Mouse (Mus musculus) heart, postnatal 36 days (tissue): ENCODE results near the gene Vgll2. TPM values are rescaled to one million over a fixed set of nuclear protein-coding genes. Genes with fewer than 3 reads are reported as not detected.

Source experiments
- DNase-seq, 2 experiments: peaks; one replicate each; pipeline ENCODE4 v3.0.0; 2021 to 2022
- intact Hi-C: fragments of 180-260 bp; cut with DNase I; formaldehyde crosslinking; loops from one replicate; pipeline ENCODE4 v1.15.1; 2025
- total RNA-seq, 2 experiments: library from RNA; stranded (reverse); gene quantifications; 2 replicates each; pipeline ENCODE4 v1.2.3; 2021

The Vgll2 gene
- total RNA-seq = not detected

GRCm38 (mm10) chr10:52022413-52023212 lies at the start of gene Vgll2:
Gene Vgll2 (plus strand): TSS chr10:52022502.
- DNase-seq = no peak
- intact Hi-C loops = no loop called here

GRCm38 (mm10) chr10:51975137-51975536 lies 47.2 kb upstream of the Vgll2 start:
- intact Hi-C loops = no loop called here
- DNase-seq = no peak

GRCm38 (mm10) chr10:51975587-51975986 lies 46.7 kb upstream of the Vgll2 start:
- no peak for DNase-seq
- intact Hi-C loops = no loop called here

GRCm38 (mm10) chr10:51981651-51982050 lies 40.7 kb upstream of the Vgll2 start:
- intact Hi-C loops = no loop called here
- DNase-seq = no peak

GRCm38 (mm10) chr10:51982395-51982794 lies 39.9 kb upstream of the Vgll2 start:
- DNase-seq = no peak
- intact Hi-C loops = no loop called here

GRCm38 (mm10) chr10:52018471-52018870 lies 3.8 kb upstream of the Vgll2 start:
- DNase-seq = no peak
- intact Hi-C loops = no loop called here

- DNase-seq = no peak
- intact Hi-C loops = no loop called here
Observed at GRCm38 (mm10) chr10:52021231-52021630, 1.1 kb upstream of the Vgll2 start.

- intact Hi-C loops = no loop called here
- no peak for DNase-seq
Observed at GRCm38 (mm10) chr10:52021736-52022394, 437 bp upstream of the Vgll2 start.

- no peak for DNase-seq
- intact Hi-C loops = no loop called here
Observed at GRCm38 (mm10) chr10:52023213-52024052, 1.1 kb downstream of the Vgll2 start.

GRCm38 (mm10) chr10:52024053-52024410 lies 1.7 kb downstream of the Vgll2 start:
- DNase-seq = no peak
- intact Hi-C loops = no loop called here

- intact Hi-C loops = no loop called here
Observed at GRCm38 (mm10) chr10:52025291-52025690, 3.0 kb downstream of the Vgll2 start.

GRCm38 (mm10) chr10:52025821-52026220 lies 3.5 kb downstream of the Vgll2 start:
- no peak for DNase-seq
- intact Hi-C loops = no loop called here

More at GRCm38 (mm10) chr10:52025291-52025690, 3.0 kb downstream of the Vgll2 start:
- DNase-seq = no peak

- intact Hi-C loops = no loop called here
- DNase-seq = no peak
Observed at GRCm38 (mm10) chr10:52027161-52028035, 5.1 kb downstream of the Vgll2 start.

- no peak for DNase-seq
- intact Hi-C loops = no loop called here
Observed at GRCm38 (mm10) chr10:52028561-52029370, 6.5 kb downstream of the Vgll2 start.

GRCm38 (mm10) chr10:52029421-52030080 lies 7.2 kb downstream of the Vgll2 start:
- no peak for DNase-seq
- intact Hi-C loops = no loop called here

GRCm38 (mm10) chr10:52033729-52034128 lies 11.4 kb downstream of the Vgll2 start:
- intact Hi-C loops = no loop called here
- no peak for DNase-seq

- intact Hi-C loops = no loop called here
Observed at GRCm38 (mm10) chr10:52039392-52039791, 17.1 kb downstream of the Vgll2 start.

GRCm38 (mm10) chr10:52043086-52043485 lies 20.8 kb downstream of the Vgll2 start:
- intact Hi-C loops = no loop called here
- no peak for DNase-seq

More at GRCm38 (mm10) chr10:52039392-52039791, 17.1 kb downstream of the Vgll2 start:
- DNase-seq = no peak

GRCm38 (mm10) chr10:52048287-52048686 lies 26.0 kb downstream of the Vgll2 start:
- no peak for DNase-seq
- intact Hi-C loops = no loop called here
